Comparison of ENCODE assay signal across 12 mouse cellular contexts in genomic region chr3:149291473-149291872, GRCm38 (mm10).
"Had no signal": no experiment of that assay in that cellular context is flagged by ENCODE, and none has a peak within 500 bp of the region (broad histone marks: within the 10 kb centered on the region; RNA-seq: fewer than 3 reads in every experiment).

No protein-coding gene starts in this region.

- H3K27me3 ChIP-seq: liver, embryonic 13.5 days; neural tube, embryonic 15.5 days had no signal

- H3K27ac ChIP-seq: kidney, postnatal 0 days; limb, embryonic 12.5 days; liver, embryonic 13.5 days; neural tube, embryonic 15.5 days; stomach, postnatal 0 days had no signal

- H3K36me3 ChIP-seq: limb, embryonic 12.5 days; liver, embryonic 13.5 days; neural tube, embryonic 15.5 days had no signal

- H3K4me3 ChIP-seq: limb, embryonic 12.5 days; liver, embryonic 13.5 days; neural tube, embryonic 15.5 days had no signal

- ATAC-seq: liver, postnatal 0 days; lung, postnatal 0 days had no signal

- H3K9ac ChIP-seq: limb, embryonic 12.5 days; liver, embryonic 13.5 days; liver, postnatal 0 days; neural tube, embryonic 15.5 days had no signal

- H3K9me3 ChIP-seq: limb, embryonic 12.5 days; liver, embryonic 13.5 days; neural tube, embryonic 15.5 days had no signal

- H3K4me2 ChIP-seq: limb, embryonic 12.5 days; liver, embryonic 13.5 days; neural tube, embryonic 15.5 days had no signal

- H3K4me1 ChIP-seq: liver, embryonic 13.5 days had no signal

- DNase-seq: kidney, adult 9 months; kidney, postnatal 36 days; liver; liver, embryonic 13.5 days; liver, postnatal 0 days; lung, postnatal 36 days; thymus, postnatal 4 days had no signal
